Mouse (Mus musculus): ENCODE measurements around the gene Tbp. TPM values are rescaled to one million over a fixed set of nuclear protein-coding genes. Genes with fewer than 3 reads are reported as not detected.
A peak's percentile ranks its signal among the peaks of the same experiment; 100 is the strongest.

Tbp gene
- total and polyA plus RNA-seq, 3 experiments = 38.5 to 490 (median 79.6) TPM

- no peak for TF ChIP-seq ZNF384 (IDR thresholded peaks at IDR 0.05; ENCODE audit: low read depth, low read length)
- TF ChIP-seq HCFC1 (IDR thresholded peaks at IDR 0.05; ENCODE audit: low read depth, low read length) = no peak
- TF ChIP-seq SMC3 (IDR thresholded peaks at IDR 0.05; ENCODE audit: low read depth, low read length) = no peak; the same call in 1 of the 2 replicates
- TF ChIP-seq CTCF (IDR thresholded peaks at IDR 0.05 in 2 of 3, conservative IDR thresholded peaks at IDR 0.05 in 1 of 3; ENCODE audit: control insufficient read depth in 1 of 3, insufficient read depth in 1 of 3, low read depth in 2 of 3, low read length in 3 of 3, poor library complexity in 1 of 3, severe bottlenecking in 1 of 3) = no peak
- peak; percentile 68 for TF ChIP-seq GATA1 (IDR thresholded peaks at IDR 0.05; ENCODE audit: low read depth, low read length)
- TF ChIP-seq JUND (IDR thresholded peaks at IDR 0.05; ENCODE audit: low read depth, low read length) = no peak
- TF ChIP-seq MEF2A (IDR thresholded peaks at IDR 0.05; ENCODE audit: extremely low read depth, insufficient replicate concordance, low read depth, low read length, poor library complexity, severe bottlenecking) = 0 out of 2 replicates have a peak, but pooled peaks have one; percentile 59
- no peak for TF ChIP-seq POLR2AphosphoS5 (IDR thresholded peaks at IDR 0.05; ENCODE audit: borderline replicate concordance, low read depth, low read length)
These were observed 28.1 kb downstream of the Tbp start (continued) for GRCm38 (mm10) chr17:15527811-15528136.

GRCm38 (mm10) chr17:15528887-15529286 lies 29.2 kb downstream of the Tbp start:
- Histone ChIP-seq H3K27me3 (ENCODE audit: control insufficient read depth in 1 of 2, insufficient read depth in 2 of 2, low read length in 2 of 2) (no peaks in the 10 kb centered on the region), H3K4me1 (ENCODE audit: control insufficient read depth in 1 of 2, insufficient read depth in 2 of 2, low read length in 2 of 2) (peaks cover 24 to 29% of the 10 kb centered on the region in 2 experiments), H3K79me2 (ENCODE audit: control insufficient read depth, insufficient read depth, low read length, poor library complexity) (peaks cover 18% of the 10 kb centered on the region), H3K4me3 (ENCODE audit: control insufficient read depth in 1 of 2, insufficient read depth in 1 of 2, low read depth in 2 of 2, low read length in 2 of 2) (no peak overlapping the region), H3K36me3 (ENCODE audit: control insufficient read depth in 1 of 2, insufficient read depth in 2 of 2, low read length in 2 of 2) (peaks cover 6 to 44% of the 10 kb centered on the region in 2 experiments; a peak in 3 of 4 replicates), H3K9me3 (replicated peaks; ENCODE audit: insufficient read depth, low read length) (no peaks in the 10 kb centered on the region), H3K27ac (ENCODE audit: control insufficient read depth, low read depth, low read length) (peak overlapping the region; percentile 35), H3K9ac (ENCODE audit: control insufficient read depth, low read depth, low read length, poor library complexity, severe bottlenecking) (peak overlapping the region; percentile 41)
- TF ChIP-seq SIN3A (IDR thresholded peaks at IDR 0.05; ENCODE audit: low read length) = peak; percentile 66
- TF ChIP-seq ZC3H11A (IDR thresholded peaks at IDR 0.05; ENCODE audit: low read depth, low read length) = no peak
- no peak for TF ChIP-seq MAZ (IDR thresholded peaks at IDR 0.05; ENCODE audit: low read depth, low read length)
- TF ChIP-seq UBTF (IDR thresholded peaks at IDR 0.05; ENCODE audit: borderline replicate concordance, insufficient read depth, low read depth, low read length) = no peak
- peak; percentile 94 for TF ChIP-seq MYC (IDR thresholded peaks at IDR 0.05; ENCODE audit: low read depth, low read length)
- TF ChIP-seq SMC3 (IDR thresholded peaks at IDR 0.05; ENCODE audit: low read depth, low read length) = no peak
- TF ChIP-seq MAX (IDR thresholded peaks at IDR 0.05; ENCODE audit: low read length) = peak; percentile 84
- no peak for TF ChIP-seq NRF1 (IDR thresholded peaks at IDR 0.05; ENCODE audit: insufficient read depth, low read depth, low read length, poor library complexity, severe bottlenecking)
- TF ChIP-seq TBP (IDR thresholded peaks at IDR 0.05; ENCODE audit: low read depth, low read length) = no peak
- no peak for TF ChIP-seq MYB (IDR thresholded peaks at IDR 0.05; ENCODE audit: low read depth, low read length)
- no peak for TF ChIP-seq ZNF384 (IDR thresholded peaks at IDR 0.05; ENCODE audit: low read depth, low read length)
- peak; percentile 90 for TF ChIP-seq MXI1 (IDR thresholded peaks at IDR 0.05; ENCODE audit: low read depth, low read length)
- no peak for TF ChIP-seq ELF1 (IDR thresholded peaks at IDR 0.05; ENCODE audit: low read depth, low read length)
- peak; percentile 65 for DNase-seq (ENCODE audit: low read depth, low spot score)
